Mouse (Mus musculus) kidney, postnatal 10 days (tissue): ENCODE results near the gene Cryba1.
A peak's percentile ranks its signal among the peaks of the same experiment; 100 is the strongest.

ENCODE experiments used
- DNase-seq: peaks from one replicate; pipeline ENCODE4 v3.0.0; 2021; ENCODE audit warnings: mixed read lengths

Cryba1 gene

GRCm38 (mm10) chr11:77713736-77714135 is 11.3 kb downstream of the Cryba1 start:
- DNase-seq = no peak

DNA sequence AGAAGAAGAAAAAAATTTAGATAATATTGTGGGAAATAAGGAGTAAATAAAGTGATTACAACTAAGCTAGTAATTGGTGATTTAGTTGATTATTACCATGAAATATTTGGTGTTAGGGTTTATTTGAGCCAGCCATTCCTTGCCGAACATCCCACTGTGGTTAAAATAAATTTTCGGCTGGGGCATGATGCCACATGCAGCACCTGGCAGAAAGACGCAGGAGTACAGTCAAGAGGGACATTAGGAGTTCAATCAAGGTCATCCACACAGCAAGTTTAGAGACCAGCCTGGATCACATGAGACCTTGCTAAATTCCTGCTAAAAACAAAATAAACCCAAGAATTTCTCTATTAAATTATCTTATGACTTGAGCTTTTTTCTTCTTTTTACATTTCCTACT is 16.0 kb downstream of the Cryba1 start:
- no peak for DNase-seq

DNA sequence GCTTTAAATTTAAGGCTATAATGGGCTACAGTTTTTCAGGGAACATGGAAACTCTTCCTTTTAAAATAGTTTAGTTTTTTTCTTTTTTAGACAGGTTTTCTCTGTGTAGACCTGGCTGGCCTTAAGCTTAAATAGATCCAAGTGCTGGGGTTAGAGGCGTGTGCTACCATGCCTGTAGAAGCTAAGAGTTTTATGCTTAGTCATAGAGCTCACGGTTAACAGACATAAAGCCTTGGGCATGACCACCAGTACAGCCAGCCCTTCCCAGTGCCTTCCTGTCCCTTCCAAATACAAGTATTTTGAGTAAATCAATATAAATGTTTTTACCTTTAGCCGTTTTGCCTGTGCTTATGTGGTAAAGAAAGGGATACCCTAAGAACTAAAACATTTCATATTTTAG is 19.2 kb downstream of the Cryba1 start:
- DNase-seq = no peak

DNA sequence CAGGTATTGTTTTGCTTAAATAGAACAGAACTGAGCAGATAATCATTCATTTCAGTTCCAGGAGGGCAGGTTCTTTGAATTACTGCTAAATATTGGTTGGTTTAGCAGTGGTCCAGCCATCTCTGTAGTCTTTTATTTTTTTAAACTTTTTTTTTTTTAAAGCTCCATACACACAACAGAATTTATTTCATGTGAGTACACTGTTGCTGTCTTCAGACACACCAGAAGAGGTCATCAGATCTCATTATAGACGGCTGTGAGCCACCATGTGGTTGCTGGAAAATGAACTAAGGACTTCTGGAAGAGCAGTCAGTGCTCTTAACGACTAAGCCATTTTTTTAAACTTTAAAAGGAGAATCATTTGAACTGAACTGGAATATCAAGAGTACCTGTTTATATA is 27.9 kb downstream of the Cryba1 start:
- no peak for DNase-seq

GRCm38 (mm10) chr11:77693026-77693425 is 32.1 kb downstream of the Cryba1 start:
- no peak for DNase-seq

GRCm38 (mm10) chr11:77687541-77688131 is 37.4 kb downstream of the Cryba1 start:
- peak; percentile 66 for DNase-seq

DNA sequence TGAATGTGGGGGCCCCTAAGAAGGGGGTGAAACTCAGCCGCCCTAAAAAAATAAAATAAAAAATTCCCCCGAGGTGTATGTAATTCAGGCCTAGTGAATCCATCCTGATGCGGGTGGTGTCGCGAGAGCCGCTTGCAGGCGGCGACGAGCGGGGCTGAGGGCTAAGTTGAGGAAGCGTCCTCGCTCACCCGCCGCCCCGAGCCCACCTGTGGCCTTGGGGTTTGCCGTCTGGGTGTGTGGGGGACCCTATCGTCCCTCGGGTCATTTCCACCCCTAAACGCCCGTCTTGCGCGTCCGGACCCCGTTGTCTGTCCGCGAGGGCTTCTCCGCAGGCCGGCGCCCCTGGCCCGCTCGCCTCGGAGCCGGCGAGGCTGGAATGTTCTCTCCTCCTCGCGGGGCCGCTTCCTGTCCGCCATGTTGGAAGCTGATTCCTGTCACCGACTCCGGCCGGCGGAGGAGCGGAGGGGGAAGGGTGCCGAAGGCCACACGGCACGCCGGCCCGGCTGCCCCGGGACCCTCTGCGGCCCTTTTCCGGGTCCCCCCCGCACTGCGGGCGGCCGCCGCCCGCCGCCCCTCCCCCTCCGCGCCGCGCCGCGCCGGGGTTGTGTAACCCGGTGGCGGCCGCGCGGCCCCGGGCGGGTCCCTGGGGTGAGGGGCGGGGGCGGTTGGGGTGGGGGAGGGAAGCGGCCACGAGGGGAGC is 38.1 kb downstream of the Cryba1 start:
- peak; percentile 84 for DNase-seq

- DNase-seq = peak; percentile 62
Measured at GRCm38 (mm10) chr11:77686346-77686840, 38.7 kb downstream of the Cryba1 start.

DNA sequence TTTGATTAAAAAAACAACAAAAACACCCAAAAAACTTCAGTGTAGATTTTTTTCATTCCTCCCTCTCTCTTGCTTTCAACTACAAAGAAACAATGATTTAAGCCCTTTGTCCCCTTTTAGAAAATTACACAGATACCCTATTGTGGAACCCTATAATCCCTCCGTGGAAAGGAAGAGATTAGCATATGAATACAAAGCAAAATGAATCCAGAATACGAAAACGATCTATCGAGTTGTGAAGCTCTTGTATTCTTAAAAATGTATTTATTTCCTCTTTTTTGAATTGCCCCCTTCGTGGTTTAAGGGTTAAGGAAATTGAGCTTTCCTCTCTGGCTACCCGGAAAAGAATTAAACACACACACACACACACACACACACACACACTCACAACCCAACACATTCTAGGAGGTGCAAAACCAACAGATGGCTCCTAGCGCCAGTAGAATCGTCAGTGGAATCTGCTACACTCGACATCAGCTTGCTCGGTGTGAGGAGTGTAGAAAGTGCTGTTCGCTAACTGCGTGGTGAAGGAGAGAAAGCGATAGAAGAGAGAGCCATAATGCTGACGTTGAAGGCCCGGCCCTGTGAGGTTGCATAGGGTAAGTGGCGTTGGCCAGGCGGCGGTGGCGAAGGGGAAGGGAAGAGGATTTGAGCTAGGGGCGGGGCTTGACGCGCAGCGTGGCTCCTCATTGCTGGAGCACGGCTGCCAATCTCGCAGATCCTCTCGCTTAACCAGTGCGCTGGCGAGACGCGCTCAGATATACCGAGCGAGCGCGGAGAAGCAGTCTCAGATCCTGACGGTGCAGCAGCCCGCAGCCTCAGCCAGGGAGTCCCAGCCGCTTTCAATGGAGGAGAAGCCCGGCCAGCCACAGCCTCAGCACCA is 39.5 kb downstream of the Cryba1 start, which contains the start of gene Nufip2:
Nufip2 (plus strand) TSS at position 773 of the 883 bp plus-strand sequence.
- DNase-seq = peak; percentile 99

- DNase-seq = no peak
Measured at GRCm38 (mm10) chr11:77684896-77685295, 40.2 kb downstream of the Cryba1 start.

DNA sequence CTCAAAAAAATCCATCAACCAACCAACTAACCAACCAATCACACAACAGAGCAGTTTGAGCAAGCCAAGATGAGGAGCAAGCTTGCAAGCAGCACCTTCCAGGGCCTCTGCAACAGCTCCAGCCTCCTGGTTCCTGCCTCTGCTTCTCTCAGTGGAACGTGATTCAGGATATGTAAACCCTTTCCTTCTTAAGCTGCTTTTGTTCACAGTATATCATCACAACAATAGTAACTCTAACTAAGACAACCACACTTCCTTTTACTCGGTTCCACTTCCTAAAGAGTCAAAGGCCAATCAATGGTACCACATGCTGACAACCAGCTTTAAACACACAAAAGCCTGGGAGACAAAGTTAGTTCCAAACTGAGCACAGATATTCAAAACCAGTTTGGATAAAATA is 45.1 kb downstream of the Cryba1 start:
- DNase-seq = no peak

DNA sequence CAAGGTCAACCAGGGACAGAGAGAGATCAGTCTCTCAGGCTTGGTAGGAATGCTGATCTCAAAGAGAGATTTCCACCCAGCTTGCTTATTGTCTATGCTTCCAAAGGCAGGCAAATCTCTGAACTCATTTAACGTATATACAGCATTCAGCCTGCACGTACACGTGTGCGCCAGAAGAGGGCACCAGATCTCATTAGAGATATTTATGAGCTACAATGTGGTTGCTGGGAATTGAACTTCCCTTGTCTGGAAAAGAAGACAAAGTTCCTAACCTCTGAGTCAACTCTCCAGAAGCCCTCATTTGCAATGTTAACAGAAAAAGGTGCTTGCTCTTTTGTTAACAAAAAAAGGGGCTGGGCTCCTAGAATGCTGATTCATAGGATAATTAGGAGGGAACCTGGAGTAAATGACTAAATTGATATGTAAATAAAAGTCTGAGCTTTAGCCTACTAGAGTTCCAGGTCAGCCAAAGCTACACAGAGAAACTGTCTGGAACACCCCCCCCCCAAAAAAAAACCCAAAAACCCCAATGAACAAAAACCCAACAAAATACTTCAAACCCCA is 51.6 kb downstream of the Cryba1 start:
- DNase-seq = no peak

- DNase-seq = no peak
Measured at GRCm38 (mm10) chr11:77672746-77673145, 52.3 kb downstream of the Cryba1 start.
